Mouse (Mus musculus) cerebellum, adult 2 months (tissue): ENCODE results near the gene Tagap1.
"Not testable (repeated sequence)": the region's sequence is repeated elsewhere in the genome, so short reads cannot be mapped to it uniquely, and the experiment has no call there.

Source experiments
- CTCF ChIP-seq: fragments of 200-500 bp; IDR thresholded peaks from 2 replicates; pipeline ENCODE4 v1.5.1; 2011; ENCODE audit warnings: low read depth, mild to moderate bottlenecking, control low read depth, low read length, moderate library complexity, borderline replicate concordance; ENCODE audit not compliant: insufficient read depth
- POLR2A ChIP-seq: fragments of 200-500 bp; IDR thresholded peaks from 2 replicates; pipeline ENCODE4 v1.6.1; 2011; ENCODE audit warnings: low read length, control low read depth, borderline replicate concordance; ENCODE audit not compliant: insufficient read depth

DNA sequence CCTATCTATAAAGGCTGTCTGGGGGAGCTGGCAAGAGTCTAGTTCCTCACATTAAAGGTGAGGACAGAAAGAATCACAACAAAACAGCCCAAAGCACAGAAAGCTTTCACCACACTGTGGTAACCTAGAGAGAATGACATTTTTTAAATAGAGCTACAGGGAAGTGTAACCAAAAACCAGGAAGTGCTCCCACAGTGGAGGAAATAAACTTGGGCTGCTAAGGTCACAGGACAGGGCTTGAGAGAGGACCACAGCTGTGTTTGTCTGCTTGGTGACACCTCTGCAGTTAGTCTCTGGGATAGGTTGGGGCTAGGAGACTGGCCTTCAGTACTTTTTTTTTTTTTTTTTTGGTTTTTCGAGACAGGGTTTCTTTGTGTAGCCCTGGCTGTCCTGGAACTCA lies 6.7 kb upstream of the Tagap1 start:
- not testable (repeated sequence) for TF ChIP-seq CTCF, POLR2A
